Mouse (Mus musculus) megakaryocyte progenitor cell, adult 5-6 weeks (primary cell): ENCODE results near the gene Zfp39. TPM values are rescaled to one million over a fixed set of nuclear protein-coding genes. Genes with fewer than 3 reads are reported as not detected.
"Not testable (repeated sequence)": the region's sequence is repeated elsewhere in the genome, so short reads cannot be mapped to it uniquely, and the experiment has no call there.

Source experiments
- ATAC-seq: replicated peaks from 2 replicates; pipeline ENCODE4 v1.8.0; 2016; ENCODE audit warnings: mild to moderate bottlenecking, moderate TSS enrichment, inconsistent platforms; ENCODE audit not compliant: poor library complexity
- total RNA-seq, 2 experiments: library from RNA; stranded (forward) in 1 of 2; stranded (reverse) in 1 of 2; fragments of 157-497, 149-512 nt in 1 of 2; fragments of 200-1000 nt in 1 of 2; gene quantifications; 2 replicates each; pipeline versions ENCODE4 v1.2.3 to v1.2.4; 2015 to 2017

Zfp39 gene
- total RNA-seq, 2 experiments from 2014 or later = 7.9 to 29.2 TPM

- peak; percentile 100 for ATAC-seq
These were observed 57.0 kb downstream of the Zfp39 start, which contains the start of gene Gm12258 for GRCm38 (mm10) chr11:58846919-58847461. Gene Gm12258, plus strand, starts transcription at chr11:58847158.

- not testable (repeated sequence) for ATAC-seq
These were observed 65.1 kb downstream of the Zfp39 start, which contains the start of gene Olfr311 for GRCm38 (mm10) chr11:58838951-58839350. Gene Olfr311, plus strand, starts transcription at chr11:58839251.

Other genes starting within 250 kb of the Zfp39 start
- not detected in 2 replicates for gene Olfr322, start 245.4 kb downstream of the Zfp39 start, total RNA-seq (2015)
- not detected in 2 replicates for gene Olfr322, start 245.4 kb downstream of the Zfp39 start, total RNA-seq (2017)
- gene Olfr320, start 223.1 kb downstream of the Zfp39 start, total RNA-seq (2015) = not detected in 2 replicates
- gene Olfr320, start 223.1 kb downstream of the Zfp39 start, total RNA-seq (2017) = not detected in 2 replicates
- not detected in 2 replicates for gene Olfr319, start 205.1 kb downstream of the Zfp39 start, total RNA-seq (2015)
- gene Olfr319, start 205.1 kb downstream of the Zfp39 start, total RNA-seq (2017) = not detected in 2 replicates
- not detected in 2 replicates for gene Olfr318, start 180.2 kb downstream of the Zfp39 start, total RNA-seq (2015)
- gene Olfr318, start 180.2 kb downstream of the Zfp39 start, total RNA-seq (2017) = not detected in 2 replicates
- not detected in 2 replicates for gene Olfr317, start 165.0 kb downstream of the Zfp39 start, total RNA-seq (2015)
- not detected in 2 replicates for gene Olfr317, start 165.0 kb downstream of the Zfp39 start, total RNA-seq (2017)
- gene Olfr316, start 151.5 kb downstream of the Zfp39 start, total RNA-seq (2015) = not detected in 2 replicates
- gene Olfr316, start 151.5 kb downstream of the Zfp39 start, total RNA-seq (2017) = not detected in 2 replicates
- not detected in 2 replicates for gene Olfr315, start 131.0 kb downstream of the Zfp39 start, total RNA-seq (2015)
- gene Olfr315, start 131.0 kb downstream of the Zfp39 start, total RNA-seq (2017) = not detected in 2 replicates
- gene Olfr314, start 121.3 kb downstream of the Zfp39 start, total RNA-seq (2015) = not detected in 2 replicates
- gene Olfr314, start 121.3 kb downstream of the Zfp39 start, total RNA-seq (2017) = not detected in 2 replicates
- gene Fam183b, start 102.3 kb downstream of the Zfp39 start, total RNA-seq (2015) = not detected in 2 replicates
- not detected in 2 replicates for gene Fam183b, start 102.3 kb downstream of the Zfp39 start, total RNA-seq (2017)
- not detected in 2 replicates for gene Olfr313, start 89.2 kb downstream of the Zfp39 start, total RNA-seq (2015)
- gene Olfr313, start 89.2 kb downstream of the Zfp39 start, total RNA-seq (2017) = not detected in 2 replicates
- gene Olfr312, start 75.0 kb downstream of the Zfp39 start, total RNA-seq (2015) = not detected in 2 replicates
- not detected in 2 replicates for gene Olfr312, start 75.0 kb downstream of the Zfp39 start, total RNA-seq (2017)
- not detected in 2 replicates for gene Olfr311, start 65.0 kb downstream of the Zfp39 start, total RNA-seq (2015)
- gene Olfr311, start 65.0 kb downstream of the Zfp39 start, total RNA-seq (2017) = not detected in 2 replicates
- gene Gm12258, start 57.1 kb downstream of the Zfp39 start, total RNA-seq (2015) = 0.90 and 1.1 TPM in 2 replicates
- gene Gm12258, start 57.1 kb downstream of the Zfp39 start, total RNA-seq (2017) = 2.0 and 3.0 TPM in 2 replicates
- gene 2810021J22Rik, start 37.0 kb downstream of the Zfp39 start, total RNA-seq (2015) = 1.9 and 3.7 TPM in 2 replicates
- 2.9 and 5.0 TPM in 2 replicates for gene 2810021J22Rik, start 37.0 kb downstream of the Zfp39 start, total RNA-seq (2017)
- 1.4 and 1.5 TPM in 2 replicates for gene Btnl10, start 13.7 kb upstream of the Zfp39 start, total RNA-seq (2015)
- 1.8 and 1.9 TPM in 2 replicates for gene Btnl10, start 13.7 kb upstream of the Zfp39 start, total RNA-seq (2017)
- gene Rnf187, start 34.7 kb upstream of the Zfp39 start, total RNA-seq (2015) = 65.8 and 66.4 TPM in 2 replicates
- 70.6 and 83.6 TPM in 2 replicates for gene Rnf187, start 34.7 kb upstream of the Zfp39 start, total RNA-seq (2017)
- 1.6 and 1.9 TPM in 2 replicates for gene Hist3h2ba, start 44.7 kb upstream of the Zfp39 start, total RNA-seq (2015)
- 1.8 and 2.3 TPM in 2 replicates for gene Hist3h2ba, start 44.7 kb upstream of the Zfp39 start, total RNA-seq (2017)
- 19.4 and 20.2 TPM in 2 replicates for gene Hist3h2a, start 50.5 kb upstream of the Zfp39 start, total RNA-seq (2015)
- 223 and 238 TPM in 2 replicates for gene Hist3h2a, start 50.5 kb upstream of the Zfp39 start, total RNA-seq (2017)
- 0.10 TPM in 1 of 2 replicates, not detected in the other for gene Trim17, start 50.5 kb upstream of the Zfp39 start, total RNA-seq (2015)
- not detected in 2 replicates for gene Trim17, start 50.5 kb upstream of the Zfp39 start, total RNA-seq (2017)
- 24.0 and 25.0 TPM in 2 replicates for gene Trim11, start 73.9 kb upstream of the Zfp39 start, total RNA-seq (2015)
- 25.9 and 32.8 TPM in 2 replicates for gene Trim11, start 73.9 kb upstream of the Zfp39 start, total RNA-seq (2017)
- gene Obscn, start 232.2 kb upstream of the Zfp39 start, total RNA-seq (2015) = 0.07 TPM in 1 of 2 replicates, not detected in the other
- gene Obscn, start 232.2 kb upstream of the Zfp39 start, total RNA-seq (2017) = under 0.01 TPM in 1 of 2 replicates, not detected in the other